Mouse (Mus musculus): ENCODE measurements at regions not wholly inside any gene's neighbourhood (a gene's known extent, or its start where the extent isn't known, plus 50 kb on each side); places are given as distances from the start of the nearest gene placed in this dataset.
"Not testable (repeated sequence)": the region's sequence is repeated elsewhere in the genome, so short reads cannot be mapped to it uniquely, and the experiment has no call there.

- Histone ChIP-seq H3K27ac (no peak overlapping the region), H3K4me1 (replicated peaks) (no peaks in the 10 kb centered on the region), H3K9me3 (no peaks in the 10 kb centered on the region), H3K27me3 (peaks cover 4% of the 10 kb centered on the region; the same call in 1 of the 2 replicates), H3K9ac (replicated peaks) (no peak overlapping the region), H3K4me3 (replicated peaks) (no peak overlapping the region), H3K4me2 (no peak overlapping the region), H3K36me3 (no peaks in the 10 kb centered on the region)
- ATAC-seq (ENCODE audit: insufficient number of reproducible peaks, insufficient read depth, low FRiP score, low TSS enrichment, low read depth) = no peak
Observed at GRCm38 (mm10) chr15:11518565-11518964, 119.1 kb upstream of the Tars start.

- H3K4me1 ChIP-seq (replicated peaks) = no peaks in the 10 kb centered on the region
Observed at GRCm38 (mm10) chr15:11517892-11518291, 118.4 kb upstream of the Tars start.

GRCm38 (mm10) chr15:11505076-11505639, 105.7 kb upstream of the Tars start:
- Histone ChIP-seq H3K4me2 (no peak overlapping the region), H3K9me3 (no peaks in the 10 kb centered on the region), H3K4me3 (replicated peaks) (no peak overlapping the region), H3K27me3 (no peaks in the 10 kb centered on the region), H3K9ac (replicated peaks) (no peak overlapping the region), H3K27ac (no peak overlapping the region), H3K36me3 (no peaks in the 10 kb centered on the region), H3K4me1 (replicated peaks) (peaks cover 3% of the 10 kb centered on the region; the same call in 1 of the 2 replicates)
- ATAC-seq (ENCODE audit: insufficient number of reproducible peaks, insufficient read depth, low FRiP score, low TSS enrichment, low read depth) = no peak
- 77% methylated on average over 4 of the region's 4 CpGs for WGBS

More at GRCm38 (mm10) chr15:11517892-11518291, 118.4 kb upstream of the Tars start:
- Histone ChIP-seq H3K27ac (no peak overlapping the region), H3K9me3 (no peaks in the 10 kb centered on the region), H3K27me3 (peaks cover 4% of the 10 kb centered on the region; the same call in 1 of the 2 replicates), H3K36me3 (no peaks in the 10 kb centered on the region), H3K9ac (replicated peaks) (no peak overlapping the region), H3K4me3 (replicated peaks) (no peak overlapping the region), H3K4me2 (no peak overlapping the region)
- no peak for ATAC-seq (ENCODE audit: insufficient number of reproducible peaks, insufficient read depth, low FRiP score, low TSS enrichment, low read depth)
- 75% methylated on average over 3 of the region's 3 CpGs for WGBS

- Histone ChIP-seq H3K4me3 (replicated peaks) (no peak overlapping the region), H3K36me3 (no peaks in the 10 kb centered on the region), H3K9ac (replicated peaks) (no peak overlapping the region), H3K4me2 (no peak overlapping the region), H3K27me3 (no peaks in the 10 kb centered on the region; the same call in 1 of the 2 replicates), H3K27ac (no peak overlapping the region), H3K9me3 (no peaks in the 10 kb centered on the region), H3K4me1 (replicated peaks) (peaks cover 2% of the 10 kb centered on the region; the same call in 1 of the 2 replicates)
- 90% methylated on average over 2 of the region's 2 CpGs for WGBS
- ATAC-seq (ENCODE audit: insufficient number of reproducible peaks, insufficient read depth, low FRiP score, low TSS enrichment, low read depth) = no peak
Observed at GRCm38 (mm10) chr15:11496436-11496835, 97.0 kb upstream of the Tars start.

GRCm38 (mm10) chr15:11489116-11489515, 89.7 kb upstream of the Tars start:
- no peak overlapping the region for H3K4me3 ChIP-seq (replicated peaks)
- no peak overlapping the region for H3K9ac ChIP-seq (replicated peaks)
- peaks cover 5% of the 10 kb centered on the region; the same call in 1 of the 2 replicates for H3K4me1 ChIP-seq (replicated peaks)
- no peak for ATAC-seq (ENCODE audit: insufficient number of reproducible peaks, insufficient read depth, low FRiP score, low TSS enrichment, low read depth)
- H3K27me3 ChIP-seq = peaks cover 14% of the 10 kb centered on the region; the same call in 1 of the 2 replicates
- no peak overlapping the region for H3K4me2 ChIP-seq
- H3K27ac ChIP-seq = no peak overlapping the region
- H3K9me3 ChIP-seq = no peaks in the 10 kb centered on the region
- 76% methylated on average over 3 of the region's 3 CpGs for WGBS
- H3K36me3 ChIP-seq = no peaks in the 10 kb centered on the region

- H3K4me3 ChIP-seq (replicated peaks) = no peak overlapping the region
- peaks cover 17% of the 10 kb centered on the region; the same call in 1 of the 2 replicates for H3K27me3 ChIP-seq
- H3K9me3 ChIP-seq = no peaks in the 10 kb centered on the region
- no peak for ATAC-seq (ENCODE audit: insufficient number of reproducible peaks, insufficient read depth, low FRiP score, low TSS enrichment, low read depth)
- no peak overlapping the region for H3K9ac ChIP-seq (replicated peaks)
- no peaks in the 10 kb centered on the region for H3K36me3 ChIP-seq
- no peak overlapping the region for H3K27ac ChIP-seq
- 70% methylated on average over 5 of the region's 5 CpGs for WGBS
- peaks cover 11% of the 10 kb centered on the region; the same call in 1 of the 2 replicates for H3K4me1 ChIP-seq (replicated peaks)
- H3K4me2 ChIP-seq = no peak overlapping the region
Observed at GRCm38 (mm10) chr15:11487268-11487783, 87.9 kb upstream of the Tars start.

- Histone ChIP-seq H3K27ac (no peak overlapping the region), H3K4me1 (replicated peaks) (peaks cover 11% of the 10 kb centered on the region; the same call in 1 of the 2 replicates), H3K36me3 (no peaks in the 10 kb centered on the region), H3K27me3 (peaks cover 22% of the 10 kb centered on the region), H3K4me3 (replicated peaks) (no peak overlapping the region), H3K9ac (replicated peaks) (no peak overlapping the region), H3K9me3 (no peaks in the 10 kb centered on the region), H3K4me2 (no peak overlapping the region)
- 28% methylated on average over 5 of the region's 5 CpGs for whole genome bisulfite sequencing
- no peak; the same call in 1 of the 2 replicates for ATAC-seq (ENCODE audit: insufficient number of reproducible peaks, insufficient read depth, low FRiP score, low TSS enrichment, low read depth)
Observed at GRCm38 (mm10) chr15:11483916-11484315, 84.5 kb upstream of the Tars start.

- H3K4me1 ChIP-seq (replicated peaks) = 0 out of 2 replicates have a peak, but pooled peaks cover 9% of the 10 kb centered on the region
- H3K4me3 ChIP-seq (replicated peaks) = no peak overlapping the region
- ATAC-seq (ENCODE audit: insufficient number of reproducible peaks, insufficient read depth, low FRiP score, low TSS enrichment, low read depth) = no peak
- peaks cover 16% of the 10 kb centered on the region for H3K27me3 ChIP-seq
- H3K9ac ChIP-seq (replicated peaks) = no peak overlapping the region
- no peak overlapping the region for H3K27ac ChIP-seq
- no peaks in the 10 kb centered on the region for H3K36me3 ChIP-seq
- WGBS = 83% methylated on average over 14 of the region's 14 CpGs
- no peak overlapping the region for H3K4me2 ChIP-seq
- H3K9me3 ChIP-seq = no peaks in the 10 kb centered on the region
Observed at GRCm38 (mm10) chr15:11479166-11479944, 79.9 kb upstream of the Tars start.

GRCm38 (mm10) chr15:11476248-11476647, 76.8 kb upstream of the Tars start:
- Histone ChIP-seq H3K27ac (no peak overlapping the region), H3K4me2 (no peak overlapping the region), H3K9ac (replicated peaks) (no peak overlapping the region), H3K36me3 (no peaks in the 10 kb centered on the region), H3K9me3 (no peaks in the 10 kb centered on the region), H3K4me1 (replicated peaks) (no peaks in the 10 kb centered on the region), H3K27me3 (peaks cover 17% of the 10 kb centered on the region), H3K4me3 (replicated peaks) (no peak overlapping the region)
- WGBS = 69% methylated on average over 3 of the region's 3 CpGs
- no peak for ATAC-seq (ENCODE audit: insufficient number of reproducible peaks, insufficient read depth, low FRiP score, low TSS enrichment, low read depth)

GRCm38 (mm10) chr15:11463341-11463740, 63.9 kb upstream of the Tars start:
- 87% methylated on average over 2 of the region's 2 CpGs for WGBS
- H3K36me3 ChIP-seq = no peaks in the 10 kb centered on the region
- H3K4me1 ChIP-seq (replicated peaks) = no peaks in the 10 kb centered on the region
- ATAC-seq (ENCODE audit: insufficient number of reproducible peaks, insufficient read depth, low FRiP score, low TSS enrichment, low read depth) = no peak
- no peak overlapping the region for H3K4me3 ChIP-seq (replicated peaks)
- no peaks in the 10 kb centered on the region for H3K9me3 ChIP-seq
- no peak overlapping the region for H3K4me2 ChIP-seq
- H3K9ac ChIP-seq (replicated peaks) = no peak overlapping the region
- no peak overlapping the region for H3K27ac ChIP-seq
- H3K27me3 ChIP-seq = peaks cover 21% of the 10 kb centered on the region

- WGBS = 71% methylated on average over 2 of the region's 2 CpGs
- not testable (repeated sequence) for ATAC-seq (ENCODE audit: insufficient number of reproducible peaks, insufficient read depth, low FRiP score, low TSS enrichment, low read depth)
Observed at GRCm38 (mm10) chr15:11461575-11461974, 62.1 kb upstream of the Tars start.

More at GRCm38 (mm10) chr15:11461575-11461974, 62.1 kb upstream of the Tars start:
- not testable (repeated sequence) for H3K4me3 ChIP-seq (replicated peaks); H3K9ac ChIP-seq (replicated peaks); H3K36me3 ChIP-seq; H3K27ac ChIP-seq; H3K4me2 ChIP-seq; H3K9me3 ChIP-seq
- H3K4me1 ChIP-seq (replicated peaks) = peaks cover 12% of the 10 kb centered on the region
- peaks cover 19% of the 10 kb centered on the region for H3K27me3 ChIP-seq
